Mouse (Mus musculus): ENCODE results near the gene Fam169b.
"Not testable (repeated sequence)": the region's sequence is repeated elsewhere in the genome, so short reads cannot be mapped to it uniquely, and the experiment has no call there.

Gene Fam169b

GRCm38 (mm10) chr7:68285851-68286298 is 12.2 kb downstream of the Fam169b start:
- no peak for DNase-seq (ENCODE audit: low read depth, low spot score)

- DNase-seq (ENCODE audit: low read depth, low spot score): no peak
Measured at GRCm38 (mm10) chr7:68286526-68287481, 13.2 kb downstream of the Fam169b start.

DNA sequence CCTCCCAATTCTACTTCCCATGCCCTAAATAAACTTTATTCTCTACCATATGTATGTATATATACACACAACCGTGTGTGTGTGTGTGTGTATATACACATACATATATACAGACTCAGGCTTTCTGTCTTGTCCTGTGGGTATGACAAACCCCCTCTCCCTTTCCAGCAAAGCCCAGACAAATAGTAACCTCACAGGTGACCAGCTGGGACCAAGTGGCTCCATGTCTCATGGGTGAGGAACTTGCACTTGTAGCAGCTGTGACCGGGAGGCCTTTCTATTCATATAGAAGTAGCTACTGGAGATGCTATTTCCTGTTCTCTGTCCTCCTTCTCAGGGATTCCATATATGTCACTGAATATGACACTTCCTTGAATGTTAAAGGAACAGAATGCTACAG is 13.9 kb downstream of the Fam169b start:
- no peak for DNase-seq (ENCODE audit: low read depth, low spot score)

DNA sequence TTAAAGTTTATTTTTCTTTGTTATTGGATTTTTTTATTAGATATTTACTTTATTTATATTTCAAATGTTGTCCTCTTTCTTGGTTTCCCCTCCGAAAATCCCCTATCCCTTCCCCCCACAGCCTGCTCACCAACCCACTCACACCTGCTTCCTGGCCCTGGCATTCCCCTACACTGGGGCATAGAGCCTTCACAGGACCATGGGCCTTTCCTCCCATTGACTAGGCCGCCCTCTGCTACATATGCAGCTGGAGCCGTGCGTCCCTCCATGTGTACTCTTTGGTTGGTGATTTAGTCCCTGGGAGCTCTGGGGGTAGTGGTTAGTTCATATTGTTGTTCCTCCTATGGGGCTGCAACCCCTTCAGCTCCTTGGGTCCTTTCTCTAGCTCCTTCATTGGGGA is 14.4 kb downstream of the Fam169b start:
- not testable (repeated sequence) for DNase-seq (ENCODE audit: low read depth, low spot score)

- no peak for DNase-seq (ENCODE audit: low read depth, low spot score)
Measured at GRCm38 (mm10) chr7:68289081-68289480, 15.4 kb downstream of the Fam169b start.

- no peak for DNase-seq (ENCODE audit: low read depth, low spot score)
Measured at GRCm38 (mm10) chr7:68291603-68292002, 18.0 kb downstream of the Fam169b start.

DNA sequence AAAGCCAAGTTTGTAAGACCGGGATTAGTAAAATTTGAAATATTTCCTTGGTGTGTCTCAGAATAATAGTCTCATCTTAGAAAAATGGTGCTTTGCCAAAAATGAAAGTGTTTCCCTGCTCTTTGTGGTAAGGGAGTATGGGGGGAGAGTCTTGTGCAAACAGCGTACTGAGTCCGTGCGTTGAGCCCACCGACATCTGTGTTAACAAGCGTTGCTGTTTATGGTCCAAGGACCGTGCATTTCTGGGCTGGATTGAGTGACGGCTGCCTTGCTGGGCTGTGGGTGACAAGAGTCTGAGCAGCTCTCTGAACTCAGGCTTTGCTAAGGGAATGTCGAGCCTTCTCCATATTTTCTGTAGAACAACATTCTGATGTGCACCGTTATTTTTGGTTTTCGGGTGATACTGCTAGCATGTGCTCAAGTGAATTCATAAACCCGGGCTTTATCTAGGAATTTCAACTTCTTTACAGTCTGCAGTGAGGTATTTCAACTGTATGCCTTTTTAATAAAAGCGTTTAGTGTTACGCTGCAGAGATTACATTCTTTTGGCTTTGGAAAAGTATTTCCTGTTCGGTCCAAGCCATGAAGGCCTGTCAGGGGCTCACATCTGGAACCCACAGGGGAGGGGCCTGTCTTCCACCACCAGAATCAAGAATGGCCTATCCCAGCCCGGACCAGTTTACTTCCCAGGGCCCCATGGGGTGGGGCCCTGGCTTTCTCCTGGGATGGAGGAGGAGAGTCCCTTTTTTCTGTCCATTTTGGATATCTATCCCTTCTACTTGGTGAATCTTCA is 20.6 kb downstream of the Fam169b start:
- no peak for DNase-seq (ENCODE audit: low read depth, low spot score)

- no peak for DNase-seq (ENCODE audit: low read depth, low spot score)
Measured at GRCm38 (mm10) chr7:68296487-68296886, 22.8 kb downstream of the Fam169b start.

DNA sequence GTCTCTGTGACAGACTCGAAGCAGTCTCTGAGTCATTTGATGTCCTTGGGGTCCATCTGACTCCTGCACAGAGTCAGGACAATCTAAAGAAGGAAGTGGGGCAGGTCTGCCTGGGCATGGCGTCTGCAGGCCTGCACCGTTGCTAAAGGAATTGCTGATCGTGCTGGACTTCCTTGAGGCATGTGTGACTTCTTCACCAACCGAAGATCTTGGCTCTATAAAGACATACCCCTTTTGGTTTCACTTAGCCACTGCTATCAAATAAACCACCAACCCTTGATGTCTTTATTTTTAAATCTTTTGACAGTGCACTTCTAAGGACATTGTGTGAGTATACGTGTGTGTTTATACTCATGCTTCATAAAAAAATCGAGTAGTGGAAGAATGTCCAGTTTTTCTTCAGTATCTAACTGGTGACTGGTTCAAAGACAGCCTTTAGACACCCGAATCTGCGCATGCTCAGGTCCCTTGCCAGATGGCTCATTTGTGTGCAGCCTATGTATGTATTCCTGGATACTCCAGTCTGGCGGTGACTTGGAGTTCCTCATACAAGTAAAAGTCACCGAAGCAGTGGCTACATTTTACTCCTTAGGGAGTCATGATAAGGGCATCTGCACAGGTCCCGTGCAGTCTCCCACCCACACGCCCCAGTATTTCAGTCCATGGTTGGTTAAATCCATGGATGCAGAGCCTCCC is 24.9 kb downstream of the Fam169b start:
- peak; percentile 24 for DNase-seq (ENCODE audit: low read depth, low spot score)

DNA sequence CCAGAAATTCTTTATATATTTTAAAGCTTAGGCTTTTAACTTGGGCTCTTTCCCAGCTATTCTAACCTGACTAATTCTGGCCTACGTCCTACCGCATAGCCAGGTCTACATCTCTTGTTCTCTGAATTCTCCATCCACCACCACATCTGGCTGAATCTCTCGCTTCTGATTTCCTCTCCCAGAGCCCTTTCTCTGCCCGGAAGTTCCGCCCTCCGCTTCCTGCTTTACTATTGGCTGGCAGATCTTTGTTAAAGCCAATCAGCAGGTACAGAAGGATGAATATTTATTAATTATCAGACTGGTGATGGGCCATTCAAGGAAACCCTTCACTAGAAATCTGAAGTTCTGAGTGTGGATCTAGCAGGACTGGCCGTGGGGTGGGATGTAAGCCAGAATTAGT is 27.5 kb downstream of the Fam169b start:
- no peak for DNase-seq (ENCODE audit: low read depth, low spot score)

DNA sequence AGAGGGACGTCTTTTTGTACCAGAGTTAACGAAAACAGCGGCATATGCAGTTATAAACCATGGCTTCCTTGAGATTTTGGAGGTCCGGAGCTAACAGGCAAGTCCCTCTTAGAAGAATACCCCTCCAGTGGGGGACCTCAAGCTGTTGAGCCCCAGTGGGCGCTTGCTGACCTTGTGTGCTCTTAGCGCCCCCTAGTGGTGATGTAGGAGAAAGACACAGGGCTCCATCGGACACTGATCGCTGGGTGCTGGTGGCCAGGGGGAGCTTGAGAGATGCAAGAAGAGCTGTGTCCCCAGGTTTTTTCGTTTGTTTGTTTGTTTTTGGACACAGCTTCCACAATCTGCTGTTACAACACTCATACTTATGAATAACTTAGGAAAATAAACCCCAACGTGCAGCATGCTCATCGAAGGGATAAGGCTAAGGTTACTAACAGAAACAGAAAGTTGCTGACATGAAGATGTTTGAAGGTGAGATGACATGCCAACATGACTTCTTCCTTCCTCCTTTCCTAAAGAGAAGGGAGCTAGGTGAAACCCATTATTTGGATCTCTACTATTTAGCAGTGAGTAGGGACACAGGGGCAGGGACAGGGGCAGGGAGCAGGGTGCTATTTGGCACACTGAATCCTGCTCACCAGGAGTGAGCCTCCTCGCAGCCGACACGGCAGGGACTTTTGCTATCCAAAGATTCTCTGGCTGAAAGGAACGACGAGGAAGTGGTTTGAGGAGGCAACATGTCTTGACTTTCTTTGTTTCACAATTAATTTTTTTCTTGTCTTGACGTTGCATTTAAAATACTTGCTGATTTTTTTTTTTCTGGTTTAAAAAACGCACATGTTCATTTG is 29.2 kb downstream of the Fam169b start:
- peak; percentile 42 for DNase-seq (ENCODE audit: low read depth, low spot score)

GRCm38 (mm10) chr7:68303685-68304084 is 30.0 kb downstream of the Fam169b start:
- DNase-seq (ENCODE audit: low read depth, low spot score): no peak

- DNase-seq (ENCODE audit: low read depth, low spot score): no peak
Measured at GRCm38 (mm10) chr7:68305781-68306575, 32.3 kb downstream of the Fam169b start.

DNA sequence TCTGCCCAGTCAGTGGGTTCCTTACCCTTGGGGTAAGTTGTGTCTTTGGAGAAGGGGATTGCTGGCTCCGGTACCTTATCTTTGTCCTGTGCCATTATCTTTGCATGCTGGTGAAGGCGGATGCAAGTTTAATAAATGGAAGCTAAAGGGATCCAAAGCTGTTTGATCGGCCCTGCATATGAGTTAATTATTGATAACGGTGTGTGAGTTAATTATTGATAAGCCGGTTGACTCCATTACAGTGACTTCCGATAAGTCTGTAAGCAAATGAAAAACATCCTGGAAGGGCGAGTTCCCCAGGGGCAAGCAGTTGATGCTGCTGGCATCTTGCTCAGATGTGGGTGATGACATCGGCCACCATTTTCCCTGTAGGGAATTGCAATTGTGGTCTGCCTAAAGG is 33.1 kb downstream of the Fam169b start:
- no peak for DNase-seq (ENCODE audit: low read depth, low spot score)

DNA sequence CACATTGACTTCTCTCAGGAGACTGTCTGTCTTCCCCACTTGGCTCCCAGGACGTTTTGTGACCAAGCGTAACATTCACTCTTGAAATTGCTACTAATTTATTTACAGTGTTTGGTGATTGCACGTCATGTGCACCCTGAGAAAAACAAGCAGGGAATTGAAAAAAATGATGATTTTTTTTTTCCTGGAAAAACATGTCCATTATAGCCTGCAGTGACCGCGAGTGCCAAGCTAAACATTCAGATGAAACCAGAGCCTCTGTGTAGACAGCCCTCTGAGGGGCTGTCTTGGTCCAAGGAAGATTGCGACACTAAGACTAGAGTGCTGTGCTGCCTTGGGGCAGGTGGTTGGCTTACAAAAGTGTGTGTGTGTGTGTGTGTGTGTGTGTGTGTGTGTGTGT is 37.8 kb downstream of the Fam169b start:
- DNase-seq (ENCODE audit: low read depth, low spot score): no peak

- DNase-seq (ENCODE audit: low read depth, low spot score): no peak
Measured at GRCm38 (mm10) chr7:68312395-68312794, 38.8 kb downstream of the Fam169b start.

DNA sequence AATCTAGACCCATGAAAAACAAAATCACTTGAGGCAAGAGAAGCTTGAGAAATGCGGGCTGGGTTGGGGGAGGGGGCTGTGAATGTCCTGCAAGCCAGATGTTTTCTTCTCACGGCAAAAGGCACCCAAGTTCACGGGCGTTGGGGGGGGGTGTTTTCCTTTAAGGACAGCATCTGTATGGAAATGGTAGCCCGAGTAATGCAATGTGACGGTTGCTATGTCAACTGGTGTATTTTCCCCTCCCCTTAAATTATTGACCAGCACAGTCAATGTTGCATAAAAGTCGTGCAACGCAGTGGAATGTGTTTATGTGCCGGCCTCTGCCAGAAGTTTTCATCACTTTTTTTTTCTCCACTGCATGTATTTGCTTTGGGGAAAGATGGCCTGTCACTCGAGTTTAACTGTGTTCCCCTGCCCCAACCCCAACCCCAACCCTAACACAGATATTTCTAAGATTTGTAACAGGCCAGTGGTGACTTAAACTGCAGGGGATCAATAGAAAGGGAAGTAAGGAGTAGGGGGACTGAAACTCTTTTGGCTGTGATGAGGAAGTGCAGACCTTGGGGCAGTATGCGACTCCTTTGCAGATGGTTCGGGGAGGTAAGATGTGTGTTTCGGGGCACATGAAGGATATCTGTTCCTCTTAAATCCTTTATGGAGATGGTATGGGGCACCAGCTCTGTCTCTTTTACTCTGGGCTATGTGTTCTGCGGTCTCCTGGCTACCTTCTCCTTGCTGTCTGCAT is 39.6 kb downstream of the Fam169b start:
- DNase-seq (ENCODE audit: low read depth, low spot score): no peak

DNA sequence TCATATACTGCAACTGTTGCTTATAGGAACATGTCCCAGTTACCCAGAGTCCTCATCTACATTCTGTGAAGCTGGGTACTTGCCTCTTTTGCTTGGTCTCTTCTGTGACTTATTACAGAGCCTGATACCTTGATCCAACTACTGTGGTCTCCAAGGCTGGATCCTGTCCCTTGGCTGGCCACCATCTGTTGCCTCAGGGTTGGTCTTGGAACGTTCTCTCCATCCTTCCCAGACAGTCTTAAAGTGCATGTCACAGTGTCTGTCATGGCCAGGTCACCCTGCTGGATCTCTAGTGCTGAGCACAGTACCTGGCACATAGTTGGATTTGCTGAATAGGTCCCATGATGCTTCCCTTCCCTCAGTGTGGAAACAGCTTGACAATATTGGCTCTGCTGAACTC is 40.6 kb downstream of the Fam169b start:
- no peak for DNase-seq (ENCODE audit: low read depth, low spot score)

DNA sequence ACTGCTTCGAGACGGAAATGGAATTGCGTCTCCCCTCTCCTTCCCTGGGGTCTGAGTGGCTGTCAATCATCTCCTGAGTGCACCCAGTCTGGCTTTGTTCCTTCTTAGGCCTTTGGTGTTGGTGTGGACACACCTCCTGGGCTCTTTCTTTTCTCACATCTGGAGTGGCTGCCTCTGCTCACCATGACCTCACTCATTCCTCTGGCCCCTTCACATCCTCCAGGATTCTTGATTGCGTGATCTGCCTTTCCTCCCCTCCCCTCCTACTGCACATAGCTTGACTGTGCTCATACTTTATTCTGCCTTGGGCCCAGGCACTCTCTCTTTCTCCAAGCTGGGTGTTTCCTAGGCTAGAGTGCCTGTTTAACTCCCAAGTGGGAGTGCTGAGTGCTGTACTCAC is 41.4 kb downstream of the Fam169b start:
- no peak for DNase-seq (ENCODE audit: low read depth, low spot score)
